Mouse (Mus musculus) megakaryocyte, embryonic 14.5 days (primary cell): ENCODE data around the gene Odc1.

Experiments used
- FLI1 ChIP-seq: IDR thresholded peaks from 2 replicates; pipeline ENCODE4 v1.6.1; 2012; ENCODE audit warnings: low read length, inconsistent platforms, mixed read lengths
- GATA1 ChIP-seq: IDR thresholded peaks from 3 replicates; pipeline ENCODE4 v1.6.1; 2012; ENCODE audit warnings: mixed read lengths, low read length, inconsistent platforms, borderline replicate concordance

DNA sequence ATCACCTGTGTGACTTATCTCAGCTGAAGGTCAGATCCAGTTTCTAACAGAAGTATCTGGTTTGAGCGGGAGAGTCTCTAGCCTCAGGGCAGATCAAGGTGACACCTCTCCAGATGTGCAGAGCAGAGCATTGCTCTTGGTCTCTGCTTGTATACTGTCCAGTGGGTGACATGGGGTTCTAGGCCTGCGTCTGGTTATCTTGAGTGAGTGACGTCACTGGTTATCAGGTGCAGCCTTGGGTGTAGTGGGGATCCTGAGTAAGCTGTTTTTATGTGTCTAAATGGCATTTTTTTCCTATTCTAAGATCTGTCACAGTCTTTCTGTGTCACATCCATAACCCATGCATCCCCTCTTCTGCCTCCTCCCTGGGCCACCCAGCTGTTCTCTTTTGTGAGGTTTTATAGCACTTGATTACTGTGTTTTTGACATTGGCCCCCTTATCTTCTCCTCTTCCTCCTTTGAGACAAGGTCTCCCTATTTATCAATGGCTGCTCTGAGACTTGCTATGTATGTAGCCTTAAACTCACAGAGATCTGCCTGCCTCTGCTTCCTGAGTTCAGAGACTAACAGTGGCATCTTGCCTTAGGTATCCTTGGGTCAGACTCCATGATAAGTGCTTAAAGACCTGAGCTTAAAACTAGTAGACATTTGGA lies 20.9 kb downstream of the Odc1 start:
- no peak for TF ChIP-seq GATA1
- no peak for TF ChIP-seq FLI1
